Mouse (Mus musculus): ENCODE data around the gene Fndc3a. TPM values are rescaled to one million over a fixed set of nuclear protein-coding genes. Genes with fewer than 3 reads are reported as not detected.

The Fndc3a gene
- polyA plus RNA-seq, 1 experiment from 2014 or later: 29.0 TPM

DNA sequence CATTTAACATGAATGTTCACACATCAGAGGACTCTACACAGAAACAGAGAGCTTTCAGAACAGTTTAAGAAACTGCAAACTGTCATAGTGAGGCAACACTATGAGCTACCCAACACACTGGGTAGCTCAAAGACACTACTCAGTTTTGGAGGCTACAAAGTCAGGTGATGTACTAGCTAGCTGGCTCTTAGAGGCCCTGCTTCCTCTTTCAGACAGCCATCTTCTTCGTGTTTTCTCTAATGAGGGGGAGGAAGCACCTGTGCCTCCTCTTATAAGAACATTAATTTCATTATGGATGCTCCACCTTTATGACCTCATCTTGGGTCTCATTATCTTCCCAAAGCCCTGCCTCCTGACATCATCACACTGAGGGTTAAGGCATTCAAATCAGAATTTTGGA is 18.4 kb downstream of the Fndc3a start:
- Histone ChIP-seq H3K36me3 (ENCODE audit: control insufficient read depth, insufficient read depth, low read length) (no peaks in the 10 kb centered on the region), H3K4me2 (ENCODE audit: low read depth, low read length) (no peak overlapping the region), H3K4me1 (ENCODE audit: control insufficient read depth, insufficient read depth, low read length) (no peaks in the 10 kb centered on the region), H3K9ac (ENCODE audit: low read length) (no peak overlapping the region), H3K9me3 (replicated peaks; ENCODE audit: control insufficient read depth, low read length) (no peaks in the 10 kb centered on the region), H3K27ac (ENCODE audit: low read length) (no peak overlapping the region), H3K4me3 (replicated peaks; ENCODE audit: low read length) (no peak overlapping the region), H3K27me3 (ENCODE audit: control insufficient read depth, insufficient read depth, low read length) (no peaks in the 10 kb centered on the region)
- no peak for ATAC-seq (ENCODE audit: insufficient read depth, low FRiP score)
- WGBS: 69% methylated on average over 1 of the region's 1 CpGs

DNA sequence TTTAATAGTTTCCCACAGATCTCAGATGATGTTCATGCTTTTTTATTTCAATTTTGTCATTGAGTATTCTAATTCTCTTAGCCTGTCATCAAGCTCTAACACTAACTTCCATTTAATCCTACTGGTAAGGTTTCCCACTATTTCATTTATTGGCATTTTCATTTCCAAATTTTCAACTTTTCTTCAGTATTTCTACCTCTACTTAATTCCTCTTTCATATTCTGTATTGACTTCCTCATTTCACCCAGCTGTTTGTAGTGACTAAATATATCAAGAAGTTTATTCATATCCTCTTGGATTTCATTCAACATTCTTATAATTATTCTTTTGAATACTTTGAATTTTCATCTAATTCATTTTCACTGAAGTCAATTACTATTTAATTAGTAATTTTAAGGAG is 20.3 kb downstream of the Fndc3a start:
- Histone ChIP-seq H3K9me3 (replicated peaks; ENCODE audit: control insufficient read depth, low read length) (no peaks in the 10 kb centered on the region), H3K27ac (ENCODE audit: low read length) (no peak overlapping the region), H3K36me3 (ENCODE audit: control insufficient read depth, insufficient read depth, low read length) (no peaks in the 10 kb centered on the region), H3K4me3 (replicated peaks; ENCODE audit: low read length) (no peak overlapping the region), H3K4me1 (ENCODE audit: control insufficient read depth, insufficient read depth, low read length) (no peaks in the 10 kb centered on the region), H3K27me3 (ENCODE audit: control insufficient read depth, insufficient read depth, low read length) (no peaks in the 10 kb centered on the region), H3K4me2 (ENCODE audit: low read depth, low read length) (no peak overlapping the region), H3K9ac (ENCODE audit: low read length) (no peak overlapping the region)
- no peak for ATAC-seq (ENCODE audit: insufficient read depth, low FRiP score)

DNA sequence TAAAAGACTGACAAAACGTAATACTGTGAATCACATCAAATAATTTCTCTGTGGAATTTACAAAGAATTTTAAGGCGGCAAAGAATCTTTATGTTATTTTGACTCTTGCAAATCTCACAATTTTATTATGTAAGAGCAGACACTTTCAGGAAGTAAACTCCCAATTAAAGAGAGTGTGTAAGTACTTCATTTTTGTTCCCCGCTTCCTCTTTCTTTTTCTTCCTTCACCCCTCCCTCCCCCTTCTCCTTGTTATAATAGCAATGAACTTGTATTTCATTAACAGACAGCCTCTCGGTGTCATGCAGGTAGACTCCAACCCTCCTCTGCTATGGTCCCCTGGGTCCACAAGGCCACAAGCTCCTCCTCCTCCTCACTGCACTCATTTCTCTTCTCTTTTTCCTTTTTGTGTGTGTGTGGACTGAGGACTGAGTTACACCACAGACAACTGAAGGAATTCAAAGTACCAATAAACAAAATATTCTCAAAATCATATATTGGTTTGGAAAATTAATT is 24.9 kb downstream of the Fndc3a start:
- Histone ChIP-seq H3K27me3 (ENCODE audit: control insufficient read depth, insufficient read depth, low read length) (no peaks in the 10 kb centered on the region), H3K9ac (ENCODE audit: low read length) (no peak overlapping the region), H3K4me3 (replicated peaks; ENCODE audit: low read length) (no peak overlapping the region), H3K36me3 (ENCODE audit: control insufficient read depth, insufficient read depth, low read length) (no peaks in the 10 kb centered on the region), H3K4me2 (ENCODE audit: low read depth, low read length) (no peak overlapping the region), H3K4me1 (ENCODE audit: control insufficient read depth, insufficient read depth, low read length) (no peaks in the 10 kb centered on the region), H3K27ac (ENCODE audit: low read length) (no peak overlapping the region), H3K9me3 (replicated peaks; ENCODE audit: control insufficient read depth, low read length) (no peaks in the 10 kb centered on the region)
- 79% methylated on average over 4 of the region's 4 CpGs for WGBS
- ATAC-seq (ENCODE audit: insufficient read depth, low FRiP score): no peak

DNA sequence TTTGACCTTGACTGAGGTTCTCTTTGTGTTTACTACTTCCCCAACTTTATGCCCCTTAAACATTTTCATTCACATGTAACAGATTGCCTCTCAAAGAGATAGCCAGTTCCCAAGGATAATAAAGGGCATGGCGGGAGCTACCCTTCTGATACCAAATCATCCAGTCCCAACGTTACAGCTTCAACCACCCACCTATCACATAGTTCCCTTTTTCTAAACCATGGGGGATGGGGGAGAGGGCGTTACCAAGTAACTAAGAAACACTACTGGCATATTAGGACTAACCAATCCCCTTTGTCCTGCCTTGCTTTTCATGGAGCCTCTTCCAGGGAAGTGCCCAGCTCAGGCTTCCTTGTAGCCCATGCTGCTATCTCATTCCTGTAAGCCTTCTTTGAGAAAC is 32.6 kb downstream of the Fndc3a start:
- H3K4me3 ChIP-seq (replicated peaks; ENCODE audit: low read length): no peak overlapping the region
- 72% methylated on average over 3 of the region's 3 CpGs for WGBS
- no peaks in the 10 kb centered on the region for H3K9me3 ChIP-seq (replicated peaks; ENCODE audit: control insufficient read depth, low read length)
- H3K36me3 ChIP-seq (ENCODE audit: control insufficient read depth, insufficient read depth, low read length): no peaks in the 10 kb centered on the region
- H3K27me3 ChIP-seq (ENCODE audit: control insufficient read depth, insufficient read depth, low read length): no peaks in the 10 kb centered on the region
- no peaks in the 10 kb centered on the region for H3K4me1 ChIP-seq (ENCODE audit: control insufficient read depth, insufficient read depth, low read length)
- H3K4me2 ChIP-seq (ENCODE audit: low read depth, low read length): no peak overlapping the region
- no peak overlapping the region for H3K9ac ChIP-seq (ENCODE audit: low read length)
- no peak for ATAC-seq (ENCODE audit: insufficient read depth, low FRiP score)
- H3K27ac ChIP-seq (ENCODE audit: low read length): no peak overlapping the region

DNA sequence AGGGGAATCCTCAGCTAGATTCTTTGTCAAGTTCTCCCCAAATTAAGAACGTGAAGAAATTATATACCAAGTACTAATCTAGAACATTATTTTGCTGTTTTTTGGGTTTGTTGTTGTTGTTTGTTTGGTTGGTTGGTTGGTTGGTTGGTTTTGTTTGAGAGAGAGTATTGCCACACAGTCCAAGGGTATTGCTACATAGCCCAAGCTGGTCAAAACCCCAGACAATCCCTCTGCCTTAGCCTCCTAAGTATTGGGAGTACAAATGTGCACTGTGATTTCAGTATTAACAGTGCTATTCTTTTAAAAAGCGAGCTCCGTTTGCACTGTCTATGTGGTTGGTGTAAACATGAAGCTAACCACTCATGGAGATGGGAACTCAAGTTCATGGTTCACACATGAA is 37.9 kb downstream of the Fndc3a start:
- Histone ChIP-seq H3K9me3 (replicated peaks; ENCODE audit: control insufficient read depth, low read length) (no peaks in the 10 kb centered on the region), H3K27me3 (ENCODE audit: control insufficient read depth, insufficient read depth, low read length) (no peaks in the 10 kb centered on the region), H3K4me1 (ENCODE audit: control insufficient read depth, insufficient read depth, low read length) (no peaks in the 10 kb centered on the region), H3K9ac (ENCODE audit: low read length) (no peak overlapping the region), H3K27ac (ENCODE audit: low read length) (no peak overlapping the region), H3K36me3 (ENCODE audit: control insufficient read depth, insufficient read depth, low read length) (no peaks in the 10 kb centered on the region), H3K4me2 (ENCODE audit: low read depth, low read length) (no peak overlapping the region), H3K4me3 (replicated peaks; ENCODE audit: low read length) (no peak overlapping the region)
- 95% methylated on average over 3 of the region's 3 CpGs for WGBS
- no peak for ATAC-seq (ENCODE audit: insufficient read depth, low FRiP score)

DNA sequence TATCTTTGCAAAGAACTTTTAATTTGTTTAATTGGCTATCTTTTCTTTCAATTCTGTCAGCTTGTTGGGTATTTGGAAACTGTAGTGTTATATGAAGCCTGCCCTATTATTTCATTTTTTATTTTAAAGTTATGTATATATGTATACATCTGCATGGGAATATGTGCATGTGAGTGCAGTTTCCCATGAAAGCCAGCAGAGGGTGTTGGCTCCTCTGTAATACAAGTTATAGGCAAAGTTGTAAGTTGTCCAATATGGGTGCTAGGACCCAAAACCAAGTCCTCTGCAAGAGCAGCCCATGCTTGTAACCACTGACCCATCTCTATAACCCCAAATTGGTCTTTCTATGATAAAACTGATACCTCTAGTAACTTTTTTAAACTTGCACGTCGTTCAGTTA is 38.8 kb downstream of the Fndc3a start:
- Histone ChIP-seq H3K4me1 (ENCODE audit: control insufficient read depth, insufficient read depth, low read length) (no peaks in the 10 kb centered on the region), H3K4me2 (ENCODE audit: low read depth, low read length) (no peak overlapping the region), H3K27ac (ENCODE audit: low read length) (no peak overlapping the region), H3K9ac (ENCODE audit: low read length) (no peak overlapping the region), H3K9me3 (replicated peaks; ENCODE audit: control insufficient read depth, low read length) (no peaks in the 10 kb centered on the region), H3K27me3 (ENCODE audit: control insufficient read depth, insufficient read depth, low read length) (no peaks in the 10 kb centered on the region), H3K4me3 (replicated peaks; ENCODE audit: low read length) (no peak overlapping the region), H3K36me3 (ENCODE audit: control insufficient read depth, insufficient read depth, low read length) (no peaks in the 10 kb centered on the region)
- WGBS: 90% methylated on average over 2 of the region's 2 CpGs
- ATAC-seq (ENCODE audit: insufficient read depth, low FRiP score): no peak

DNA sequence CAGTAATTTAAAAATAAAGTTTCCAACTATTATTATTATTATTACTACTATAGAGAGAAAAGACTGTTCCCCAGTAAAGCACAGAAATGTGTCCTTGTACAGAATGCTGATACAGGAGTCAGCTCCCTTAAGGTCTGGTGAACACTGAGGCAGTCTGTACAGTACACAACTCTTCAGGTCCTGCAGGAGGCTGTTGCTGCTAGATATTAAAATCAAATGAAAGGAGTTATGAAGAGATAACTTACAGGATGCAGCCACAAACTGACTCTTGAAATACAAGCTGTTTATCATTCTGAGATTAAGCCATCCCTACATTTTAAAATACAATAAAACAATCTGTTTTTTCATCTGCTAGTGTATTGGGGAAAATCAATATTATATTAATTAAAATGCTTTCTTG is 60.5 kb downstream of the Fndc3a start:
- Histone ChIP-seq H3K9me3 (replicated peaks; ENCODE audit: control insufficient read depth, low read length) (no peaks in the 10 kb centered on the region), H3K27me3 (ENCODE audit: control insufficient read depth, insufficient read depth, low read length) (no peaks in the 10 kb centered on the region), H3K4me2 (ENCODE audit: low read depth, low read length) (no peak overlapping the region), H3K4me1 (ENCODE audit: control insufficient read depth, insufficient read depth, low read length) (no peaks in the 10 kb centered on the region), H3K4me3 (replicated peaks; ENCODE audit: low read length) (no peak overlapping the region), H3K36me3 (ENCODE audit: control insufficient read depth, insufficient read depth, low read length) (no peaks in the 10 kb centered on the region), H3K9ac (ENCODE audit: low read length) (no peak overlapping the region), H3K27ac (ENCODE audit: low read length) (no peak overlapping the region)
- no peak for ATAC-seq (ENCODE audit: insufficient read depth, low FRiP score)

DNA sequence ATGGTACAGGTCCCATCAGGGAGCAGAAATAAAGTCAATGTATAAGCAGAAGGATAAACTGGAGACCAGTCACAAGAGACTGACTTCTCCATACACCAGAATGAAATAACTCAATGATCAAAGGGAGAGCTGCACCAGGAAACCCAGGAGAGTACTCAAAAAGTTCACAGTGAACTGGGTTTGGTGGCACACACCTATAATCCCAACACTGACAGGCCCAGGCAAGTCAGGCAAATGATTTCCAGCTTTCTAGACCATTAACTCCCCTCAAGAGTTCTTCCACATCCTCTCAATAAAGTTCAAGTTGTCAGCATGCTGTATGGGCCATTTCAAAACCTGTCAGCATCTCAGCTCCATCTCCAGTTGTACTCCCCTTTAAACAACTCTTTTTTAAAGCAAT is 64.3 kb downstream of the Fndc3a start:
- Histone ChIP-seq H3K9ac (ENCODE audit: low read length) (no peak overlapping the region), H3K4me2 (ENCODE audit: low read depth, low read length) (no peak overlapping the region), H3K4me1 (ENCODE audit: control insufficient read depth, insufficient read depth, low read length) (no peaks in the 10 kb centered on the region), H3K4me3 (replicated peaks; ENCODE audit: low read length) (no peak overlapping the region), H3K27me3 (ENCODE audit: control insufficient read depth, insufficient read depth, low read length) (no peaks in the 10 kb centered on the region), H3K9me3 (replicated peaks; ENCODE audit: control insufficient read depth, low read length) (no peaks in the 10 kb centered on the region), H3K27ac (ENCODE audit: low read length) (no peak overlapping the region), H3K36me3 (ENCODE audit: control insufficient read depth, insufficient read depth, low read length) (no peaks in the 10 kb centered on the region)
- ATAC-seq (ENCODE audit: insufficient read depth, low FRiP score): no peak

DNA sequence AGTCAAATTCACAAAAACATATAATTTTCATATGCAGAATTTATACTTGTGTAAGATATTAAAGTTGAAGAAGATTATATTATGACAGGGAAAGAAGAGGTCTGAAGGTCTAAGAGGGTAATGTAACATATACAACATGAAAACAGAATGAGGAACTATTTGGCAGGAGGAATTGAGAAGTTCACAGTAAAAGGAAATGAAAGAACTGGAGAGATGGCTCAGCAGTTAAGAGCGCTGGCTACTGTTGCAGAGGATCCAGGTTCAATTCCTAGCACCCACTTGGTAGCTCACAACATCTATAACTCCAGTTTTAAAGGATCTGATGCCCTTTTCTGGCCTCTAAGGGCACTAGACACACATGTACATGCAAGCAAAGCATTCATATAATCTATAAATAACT is 65.2 kb downstream of the Fndc3a start:
- Histone ChIP-seq H3K36me3 (ENCODE audit: control insufficient read depth, insufficient read depth, low read length) (no peaks in the 10 kb centered on the region), H3K4me2 (ENCODE audit: low read depth, low read length) (no peak overlapping the region), H3K4me3 (replicated peaks; ENCODE audit: low read length) (no peak overlapping the region), H3K9me3 (replicated peaks; ENCODE audit: control insufficient read depth, low read length) (no peaks in the 10 kb centered on the region), H3K4me1 (ENCODE audit: control insufficient read depth, insufficient read depth, low read length) (no peaks in the 10 kb centered on the region), H3K27ac (ENCODE audit: low read length) (no peak overlapping the region), H3K9ac (ENCODE audit: low read length) (no peak overlapping the region), H3K27me3 (ENCODE audit: control insufficient read depth, insufficient read depth, low read length) (no peaks in the 10 kb centered on the region)
- ATAC-seq (ENCODE audit: insufficient read depth, low FRiP score): no peak
- WGBS: 91% methylated on average over 1 of the region's 1 CpGs

DNA sequence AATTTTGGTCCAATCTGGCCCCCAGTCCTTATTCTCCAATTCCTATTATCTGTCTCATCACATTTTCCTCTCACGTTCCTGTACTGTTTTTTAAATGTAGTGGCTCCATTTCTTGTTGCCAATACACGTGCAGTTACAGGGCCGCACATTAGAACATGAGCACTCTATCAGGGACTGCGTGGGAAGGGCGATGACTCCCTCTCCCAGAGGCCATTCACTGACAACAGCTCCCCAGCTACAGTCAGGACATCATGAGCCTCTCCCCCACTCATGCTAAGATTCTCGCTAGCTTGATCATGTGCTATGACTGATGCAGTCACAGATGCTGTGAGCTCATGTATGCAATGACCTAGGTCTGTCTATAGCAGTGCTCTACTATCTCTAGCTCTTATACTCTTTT is 71.3 kb downstream of the Fndc3a start:
- H3K9ac ChIP-seq (ENCODE audit: low read length): no peak overlapping the region
- no peak for ATAC-seq (ENCODE audit: insufficient read depth, low FRiP score)
- no peaks in the 10 kb centered on the region for H3K4me1 ChIP-seq (ENCODE audit: control insufficient read depth, insufficient read depth, low read length)
- no peak overlapping the region for H3K4me3 ChIP-seq (replicated peaks; ENCODE audit: low read length)
- H3K4me2 ChIP-seq (ENCODE audit: low read depth, low read length): no peak overlapping the region
- 91% methylated on average over 6 of the region's 6 CpGs for WGBS
- no peaks in the 10 kb centered on the region for H3K36me3 ChIP-seq (ENCODE audit: control insufficient read depth, insufficient read depth, low read length)
- no peaks in the 10 kb centered on the region for H3K9me3 ChIP-seq (replicated peaks; ENCODE audit: control insufficient read depth, low read length)
- no peaks in the 10 kb centered on the region for H3K27me3 ChIP-seq (ENCODE audit: control insufficient read depth, insufficient read depth, low read length)
- H3K27ac ChIP-seq (ENCODE audit: low read length): no peak overlapping the region

Measured in stomach, embryonic 16.5 days (tissue).